Mouse (Mus musculus): ENCODE measurements around the gene Tmem262. TPM values are rescaled to one million over a fixed set of nuclear protein-coding genes. Genes with fewer than 3 reads are reported as not detected.

The Tmem262 gene
- polyA plus RNA-seq, 1 experiment = not detected

GRCm38 (mm10) chr19:6126289-6126688 lies 46.5 kb downstream of the Tmem262 start:
- Histone ChIP-seq H3K4me1 (ENCODE audit: control insufficient read depth) (peaks cover 62% of the 10 kb centered on the region), H3K27me3 (ENCODE audit: control insufficient read depth) (no peaks in the 10 kb centered on the region), H3K9me3 (ENCODE audit: control insufficient read depth, low read length) (no peaks in the 10 kb centered on the region), H3K4me3 (replicated peaks) (peak overlapping the region; percentile 68), H3K36me3 (ENCODE audit: control insufficient read depth) (peaks cover 44% of the 10 kb centered on the region)
- TF ChIP-seq GATA1 (IDR thresholded peaks at IDR 0.05; ENCODE audit: low read length) (no peak), TAL1 (IDR thresholded peaks at IDR 0.05; ENCODE audit: low read length) (no peak)

DNA sequence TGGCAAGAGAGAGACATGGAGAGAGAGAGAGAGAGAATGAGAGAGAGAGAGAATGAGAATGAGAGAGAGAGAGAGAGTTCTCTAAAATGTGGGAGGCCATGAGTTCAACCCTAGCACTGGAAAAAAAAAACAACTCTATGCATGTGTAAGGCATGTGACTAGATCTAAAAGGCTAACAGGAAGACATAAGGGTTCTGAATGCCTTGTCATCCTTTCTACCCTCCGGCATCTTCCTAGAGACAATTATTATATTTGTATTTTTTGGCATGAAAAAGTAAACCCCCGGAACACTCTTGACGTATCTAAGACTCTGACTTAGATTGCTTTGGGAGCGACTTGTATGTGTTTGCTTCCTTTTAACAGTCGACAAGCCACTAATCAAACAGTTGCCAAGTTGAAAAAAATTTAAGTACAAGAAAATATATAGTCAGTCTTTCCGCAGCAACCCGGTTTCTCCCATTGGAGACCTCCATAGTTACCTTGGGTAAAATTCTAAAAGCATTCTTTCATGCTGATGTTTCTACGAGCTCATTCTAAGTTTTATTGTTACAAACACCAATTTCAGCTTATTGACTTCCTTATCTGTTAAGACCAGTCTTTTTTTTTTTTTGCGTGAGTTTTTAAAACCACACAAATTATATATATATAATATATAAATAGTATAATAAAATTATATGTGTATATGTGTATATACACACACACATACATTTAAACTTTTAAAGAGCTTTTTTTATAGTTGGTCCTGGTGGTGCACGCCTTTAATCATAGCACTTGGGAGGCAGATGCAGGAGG lies 47.2 kb downstream of the Tmem262 start:
- Histone ChIP-seq H3K36me3 (ENCODE audit: control insufficient read depth) (peaks cover 40% of the 10 kb centered on the region), H3K27me3 (ENCODE audit: control insufficient read depth) (no peaks in the 10 kb centered on the region), H3K9me3 (ENCODE audit: control insufficient read depth, low read length) (no peaks in the 10 kb centered on the region), H3K4me3 (replicated peaks) (peak overlapping the region; percentile 68), H3K4me1 (ENCODE audit: control insufficient read depth) (peaks cover 65% of the 10 kb centered on the region)
- TF ChIP-seq GATA1 (IDR thresholded peaks at IDR 0.05; ENCODE audit: low read length) (no peak), TAL1 (IDR thresholded peaks at IDR 0.05; ENCODE audit: low read length) (no peak)

DNA sequence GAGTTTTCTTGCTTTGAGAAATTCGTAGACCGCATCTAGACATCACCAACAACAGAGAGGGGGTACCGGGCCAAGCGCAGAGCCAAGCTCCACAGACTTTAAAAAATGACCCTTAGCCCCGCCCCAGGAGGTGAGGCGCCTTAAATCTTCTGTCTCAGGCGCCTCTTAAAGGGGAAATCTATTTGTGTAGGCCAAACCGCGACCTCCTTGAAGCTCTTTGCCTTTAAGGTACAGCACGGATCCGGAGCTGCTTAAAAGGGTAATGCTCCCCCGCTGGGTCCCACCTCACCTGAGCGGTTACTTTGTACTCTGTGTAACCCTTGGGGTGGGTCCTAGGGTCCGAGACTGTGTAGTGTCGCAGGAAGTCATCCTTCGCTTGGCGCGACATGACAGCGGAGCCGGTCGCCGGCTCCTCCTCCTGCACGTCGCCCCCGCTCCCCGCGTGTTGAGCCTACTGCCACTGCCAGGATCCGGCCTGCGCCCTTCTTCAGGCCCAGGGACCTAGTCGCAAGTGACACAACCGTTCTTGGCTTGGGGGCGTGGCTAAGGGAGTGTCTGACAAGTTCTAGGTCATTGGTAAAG lies 48.0 kb downstream of the Tmem262 start, which contains the start of gene Snx15:
Gene Snx15, minus strand, starts transcription at position 545 of the 582 bp plus-strand sequence.
- Histone ChIP-seq H3K27me3 (ENCODE audit: control insufficient read depth) (no peaks in the 10 kb centered on the region), H3K9me3 (ENCODE audit: control insufficient read depth, low read length) (no peaks in the 10 kb centered on the region), H3K36me3 (ENCODE audit: control insufficient read depth) (peaks cover 33% of the 10 kb centered on the region), H3K4me3 (replicated peaks) (peak within 1 kb of the TSS; percentile 68), H3K4me1 (ENCODE audit: control insufficient read depth) (peaks cover 72% of the 10 kb centered on the region)
- TF ChIP-seq GATA1 (IDR thresholded peaks at IDR 0.05; ENCODE audit: low read length) (no peak), TAL1 (IDR thresholded peaks at IDR 0.05; ENCODE audit: low read length) (no peak)

Other genes with a start within 250 kb of the Tmem262 start
- 0.74 and 0.75 TPM in 2 replicates for gene Frmd8, start 204.8 kb upstream of the Tmem262 start, polyA plus RNA-seq (2012)
- gene Slc25a45, start 202.2 kb upstream of the Tmem262 start, polyA plus RNA-seq (2012) = 0.07 TPM in 1 of 2 replicates, not detected in the other
- 0.12 and 0.28 TPM in 2 replicates for gene Tigd3, start 185.9 kb upstream of the Tmem262 start, polyA plus RNA-seq (2012)
- gene Dpf2, start 167.0 kb upstream of the Tmem262 start, polyA plus RNA-seq (2012) = 2.7 and 8.5 TPM in 2 replicates
- 0.10 and 0.13 TPM in 2 replicates for gene Cdc42ep2, start 155.2 kb upstream of the Tmem262 start, polyA plus RNA-seq (2012)
- gene Pola2, start 115.8 kb upstream of the Tmem262 start, polyA plus RNA-seq (2012) = 6.6 and 6.8 TPM in 2 replicates
- gene Slc22a20, start 93.9 kb upstream of the Tmem262 start, polyA plus RNA-seq (2012) = not detected in 2 replicates
- gene Capn1, start 64.1 kb upstream of the Tmem262 start, polyA plus RNA-seq (2012) = 38.5 and 46.1 TPM in 2 replicates
- 9.5 and 10.2 TPM in 2 replicates for gene Syvn1, start 33.5 kb upstream of the Tmem262 start, polyA plus RNA-seq (2012)
- gene Mrpl49, start 22.2 kb upstream of the Tmem262 start, polyA plus RNA-seq (2012) = 4.9 and 6.3 TPM in 2 replicates
- gene Fau, start 22.2 kb upstream of the Tmem262 start, polyA plus RNA-seq (2012) = 521 and 530 TPM in 2 replicates
- 8.6 and 9.3 TPM in 2 replicates for gene Znhit2, start 18.8 kb upstream of the Tmem262 start, polyA plus RNA-seq (2012)
- gene Tm7sf2, start 11.7 kb upstream of the Tmem262 start, polyA plus RNA-seq (2012) = 0.31 and 1.4 TPM in 2 replicates
- 3.9 and 4.9 TPM in 2 replicates for gene Vps51, start 2.8 kb upstream of the Tmem262 start, polyA plus RNA-seq (2012)
- gene Gm28374, start 2.2 kb downstream of the Tmem262 start, polyA plus RNA-seq (2012) = 0.06 TPM in 1 of 2 replicates, not detected in the other
- gene Zfpl1, start 4.9 kb downstream of the Tmem262 start, polyA plus RNA-seq (2012) = 5.1 and 6.9 TPM in 2 replicates
- 2.2 and 2.3 TPM in 2 replicates for gene Cdca5, start 5.0 kb downstream of the Tmem262 start, polyA plus RNA-seq (2012)
- gene AC131692.1, start 14.4 kb downstream of the Tmem262 start, polyA plus RNA-seq (2012) = 1.3 and 1.4 TPM in 2 replicates
- 0.26 and 0.35 TPM in 2 replicates for gene Naaladl1, start 25.7 kb downstream of the Tmem262 start, polyA plus RNA-seq (2012)
- gene Sac3d1, start 38.6 kb downstream of the Tmem262 start, polyA plus RNA-seq (2012) = 7.2 TPM in 2 replicates
- 87.4 and 91.3 TPM in 2 replicates for gene Snx15, start 48.3 kb downstream of the Tmem262 start, polyA plus RNA-seq (2012)
- gene Batf2, start 61.0 kb downstream of the Tmem262 start, polyA plus RNA-seq (2012) = 0.03 TPM in 1 of 2 replicates, not detected in the other
- 9.5 and 10.8 TPM in 2 replicates for gene Arl2, start 61.5 kb downstream of the Tmem262 start, polyA plus RNA-seq (2012)
- not detected in 2 replicates for gene Majin, start 104.4 kb downstream of the Tmem262 start, polyA plus RNA-seq (2012)
- gene Gpha2, start 146.3 kb downstream of the Tmem262 start, polyA plus RNA-seq (2012) = not detected in 2 replicates
- 2.8 and 3.0 TPM in 2 replicates for gene Ppp2r5b, start 155.8 kb downstream of the Tmem262 start, polyA plus RNA-seq (2012)
- 5.6 and 6.0 TPM in 2 replicates for gene Atg2a, start 161.6 kb downstream of the Tmem262 start, polyA plus RNA-seq (2012)
- gene Ehd1, start 196.7 kb downstream of the Tmem262 start, polyA plus RNA-seq (2012) = 31.6 and 32.9 TPM in 2 replicates
- gene Cdc42bpg, start 226.4 kb downstream of the Tmem262 start, polyA plus RNA-seq (2012) = 0.62 and 0.69 TPM in 2 replicates

All from erythroblast, embryonic 14.5 days (primary cell).